Mouse (Mus musculus) cerebellum, adult 9-10 months (tissue): ENCODE measurements at regions not wholly inside any gene's neighbourhood (a gene's known extent, or its start where the extent isn't known, plus 50 kb on each side); places are given as distances from the start of the nearest gene placed in this dataset.

Experiments used
- DNase-seq: peaks from one replicate; pipeline ENCODE4 v3.0.0; 2022

DNA sequence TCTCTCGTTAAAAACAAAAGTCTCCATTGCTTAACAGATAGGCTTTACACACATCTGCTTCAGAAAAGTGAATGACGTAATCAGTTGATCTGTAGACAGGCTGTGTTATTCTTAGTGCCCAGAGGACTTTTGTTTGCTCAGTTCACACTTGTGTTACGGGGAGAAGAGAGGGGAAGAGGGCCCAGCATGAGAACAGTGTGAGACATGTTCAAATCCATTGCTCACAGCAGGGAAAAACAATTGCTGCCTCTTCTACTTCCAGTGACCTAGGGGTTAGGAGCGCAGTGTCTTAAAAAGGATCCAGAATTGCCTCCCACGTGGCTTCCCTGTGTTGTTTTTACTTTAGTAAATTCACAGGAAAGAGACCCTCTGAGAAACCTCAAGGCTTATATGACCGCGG, 243.3 kb upstream of the BC052040 start:
- no peak for DNase-seq

- DNase-seq = no peak
Measured at GRCm38 (mm10) chr2:115339034-115339433, 242.5 kb upstream of the BC052040 start.

- no peak for DNase-seq
Measured at GRCm38 (mm10) chr2:115342360-115342759, 239.2 kb upstream of the BC052040 start.

GRCm38 (mm10) chr2:115346551-115346950, 235.0 kb upstream of the BC052040 start:
- DNase-seq = no peak

DNA sequence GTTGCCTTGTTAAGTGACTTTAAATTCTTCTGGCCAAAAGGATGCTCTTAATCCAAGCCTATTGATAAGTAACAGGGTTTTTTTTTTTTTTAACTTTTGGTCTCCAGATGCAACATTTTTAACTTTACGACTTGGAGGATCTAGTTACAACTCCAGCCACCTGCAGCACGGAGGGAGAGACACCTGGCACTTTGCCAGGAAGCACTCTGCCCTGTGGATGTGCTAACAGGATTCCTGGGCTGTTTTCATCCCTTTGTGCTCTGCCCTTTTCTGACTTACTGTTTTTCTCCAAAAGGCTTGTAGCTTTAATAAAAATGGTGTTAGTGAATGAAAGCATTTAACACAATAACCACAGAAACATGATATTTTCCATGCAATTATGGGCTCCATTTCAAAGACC, 233.3 kb upstream of the BC052040 start:
- DNase-seq = peak; percentile 1

- no peak for DNase-seq
Measured at GRCm38 (mm10) chr2:115371072-115371471, 210.4 kb upstream of the BC052040 start.

DNA sequence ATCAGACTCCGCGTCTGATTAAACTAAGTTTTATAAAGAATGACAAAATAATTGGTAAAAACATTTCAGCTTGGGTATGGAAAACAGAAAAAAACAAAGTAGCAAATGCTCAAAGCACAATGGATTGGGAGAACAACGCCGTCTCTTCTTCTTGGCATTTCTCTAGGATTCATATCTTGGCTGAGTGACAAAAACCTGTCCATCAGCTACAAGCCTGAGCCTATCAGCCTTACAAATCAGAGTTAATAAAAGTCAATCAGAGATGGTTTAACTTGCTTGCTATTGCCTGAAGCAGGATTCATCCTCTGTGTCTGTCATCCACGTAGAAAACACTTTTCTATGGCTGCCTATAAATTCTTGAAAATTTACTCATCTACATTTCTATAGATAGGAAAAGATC, 206.2 kb upstream of the BC052040 start:
- DNase-seq = no peak

- DNase-seq = no peak
Measured at GRCm38 (mm10) chr2:115384414-115385180, 196.9 kb upstream of the BC052040 start.

- no peak for DNase-seq
Measured at GRCm38 (mm10) chr2:115385207-115386168, 196.0 kb upstream of the BC052040 start.

DNA sequence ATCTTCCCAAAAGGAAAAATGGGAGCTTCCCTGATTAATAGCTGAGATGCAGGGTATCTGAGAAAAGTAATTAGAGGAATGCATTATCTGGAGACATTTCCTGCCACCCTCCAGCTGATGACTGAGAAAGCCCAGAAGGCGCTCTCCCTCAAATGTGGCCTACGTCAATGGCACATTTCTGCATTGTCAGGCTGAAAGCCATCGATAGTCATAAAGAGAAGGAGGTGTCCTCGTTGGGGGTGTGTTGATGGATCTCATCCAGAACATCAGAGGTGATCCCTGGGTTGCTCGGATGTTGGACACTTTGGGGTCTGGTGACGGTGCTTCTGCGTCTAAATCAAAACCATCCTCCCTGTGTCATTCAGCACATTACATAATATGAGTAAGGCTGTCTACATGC, 189.9 kb upstream of the BC052040 start:
- no peak for DNase-seq

- DNase-seq = no peak
Measured at GRCm38 (mm10) chr2:115392082-115392762, 189.3 kb upstream of the BC052040 start.

GRCm38 (mm10) chr2:115394091-115394490, 187.4 kb upstream of the BC052040 start:
- no peak for DNase-seq

GRCm38 (mm10) chr2:115398550-115398949, 183.0 kb upstream of the BC052040 start:
- DNase-seq = no peak

- DNase-seq = no peak
Measured at GRCm38 (mm10) chr2:115399107-115399740, 182.3 kb upstream of the BC052040 start.

GRCm38 (mm10) chr2:115399987-115400550, 181.4 kb upstream of the BC052040 start:
- no peak for DNase-seq

DNA sequence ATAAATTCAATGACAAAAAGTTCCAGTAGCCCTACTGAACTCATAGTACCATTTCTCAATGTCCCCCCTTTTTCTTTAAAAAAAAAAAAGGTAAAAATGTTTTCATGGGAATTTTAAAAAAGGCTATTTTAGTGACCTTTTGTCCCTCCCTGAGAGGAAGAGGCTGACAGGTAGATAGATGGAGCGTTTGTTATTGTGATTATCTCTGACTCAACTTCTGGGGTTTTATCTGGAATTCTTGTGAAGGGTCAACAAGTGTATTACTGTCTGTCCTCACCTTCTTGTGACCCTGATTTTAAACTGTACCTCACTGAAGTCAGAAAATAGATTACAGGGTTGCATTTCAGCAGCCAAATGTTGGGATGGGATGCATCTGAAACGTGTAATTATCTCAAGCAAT, 179.3 kb upstream of the BC052040 start:
- no peak for DNase-seq

DNA sequence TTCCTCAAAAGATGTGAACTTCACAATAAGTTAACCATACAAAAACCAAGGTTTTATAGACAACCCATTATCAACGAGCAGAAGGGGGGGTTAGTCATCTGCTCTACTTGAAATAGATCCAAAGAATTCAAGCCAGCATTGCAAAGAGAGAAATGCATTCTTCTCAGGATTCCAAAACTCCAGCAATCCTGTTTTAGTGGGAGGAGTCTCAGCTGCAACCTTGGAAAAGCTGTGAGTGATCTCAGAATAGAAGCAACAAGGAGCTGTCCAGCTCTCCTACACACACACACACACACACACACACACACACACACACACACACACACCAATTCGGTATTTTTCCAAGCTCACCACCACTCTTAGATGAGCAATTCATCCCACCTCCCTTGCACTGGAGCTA, 149.0 kb upstream of the BC052040 start:
- no peak for DNase-seq

DNA sequence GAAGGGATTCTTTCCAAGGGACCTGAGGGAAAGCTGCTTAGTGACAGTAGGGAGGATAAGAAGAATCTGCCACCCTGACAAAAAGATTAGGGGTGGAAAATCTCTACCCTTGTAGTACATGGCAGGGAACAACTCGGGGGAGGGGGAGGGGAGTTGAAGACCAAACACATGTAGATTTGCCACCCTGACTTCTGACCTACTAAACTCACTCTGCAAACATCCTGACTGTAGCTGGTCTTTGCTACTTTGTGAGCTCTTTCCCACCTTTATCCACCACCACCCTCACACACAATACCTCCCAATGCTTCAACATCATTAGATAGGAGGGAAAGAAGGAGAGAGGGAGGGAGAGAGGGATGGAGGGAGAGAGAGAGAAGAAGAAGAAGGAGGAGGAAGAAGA, 140.4 kb upstream of the BC052040 start:
- DNase-seq = no peak

DNA sequence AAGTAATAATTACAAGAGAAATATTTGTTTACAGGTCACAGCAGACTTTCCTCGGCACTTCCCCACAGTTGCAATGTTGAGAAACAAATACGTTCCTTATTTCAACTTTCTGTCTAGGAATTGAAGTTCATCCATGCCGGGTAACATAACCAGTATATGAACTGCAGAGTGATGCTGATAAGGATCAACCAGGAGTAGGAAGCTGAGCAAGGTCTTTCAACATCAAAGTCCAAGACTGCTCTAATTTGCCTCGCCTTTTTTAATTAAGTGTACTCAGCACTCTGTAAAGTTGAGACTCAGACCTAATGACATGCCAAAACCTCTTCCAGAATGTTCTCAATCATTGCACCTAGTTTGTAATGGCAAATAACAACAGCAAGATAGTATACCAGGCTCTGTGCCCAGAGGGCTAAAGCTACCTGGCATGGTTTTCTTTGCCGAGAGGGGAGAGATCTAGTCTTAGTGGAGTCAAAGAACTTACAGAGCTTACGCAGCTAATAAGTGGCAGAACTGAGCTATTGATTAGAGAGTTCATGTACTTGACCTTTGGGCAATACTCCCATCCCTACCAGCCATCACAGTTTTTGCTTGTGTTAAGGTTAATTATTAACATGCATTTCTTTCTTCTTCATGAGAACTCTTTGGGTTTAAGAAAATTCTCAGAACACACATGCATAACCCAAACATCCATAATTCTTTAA, 131.6 kb upstream of the BC052040 start:
- no peak for DNase-seq

- no peak for DNase-seq
Measured at GRCm38 (mm10) chr2:115455593-115455992, 125.9 kb upstream of the BC052040 start.

DNA sequence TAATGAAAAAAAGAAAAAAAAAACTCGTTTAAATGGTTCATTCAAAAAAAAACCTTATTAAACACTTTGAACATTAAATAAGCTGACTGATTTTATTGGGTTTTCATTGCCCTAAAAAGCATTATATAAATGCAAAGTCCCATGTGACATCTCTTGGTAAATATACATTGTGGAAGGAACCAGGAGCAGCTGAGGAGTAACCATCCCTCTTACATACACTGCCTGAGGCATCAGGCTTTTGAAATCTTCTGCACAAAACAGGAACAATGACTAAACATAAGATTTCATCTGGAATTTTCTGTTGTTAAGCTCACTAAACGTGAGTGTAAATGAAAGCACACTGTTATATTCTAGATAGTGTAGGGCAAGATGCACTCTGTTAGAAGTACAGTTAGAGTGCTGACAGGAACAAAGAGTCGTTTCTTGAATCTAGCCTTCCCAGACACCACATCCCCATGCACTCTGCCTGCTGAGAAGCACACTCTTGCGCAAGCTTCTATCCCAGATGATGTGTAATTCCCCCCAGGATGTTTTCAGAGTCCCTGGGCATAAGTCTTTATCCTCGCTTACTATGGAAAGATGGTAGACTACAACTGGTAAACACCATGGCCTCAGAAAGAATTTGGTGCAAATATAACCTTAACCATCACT, 125.0 kb upstream of the BC052040 start:
- no peak for DNase-seq
